In the genomic region with DNA sequence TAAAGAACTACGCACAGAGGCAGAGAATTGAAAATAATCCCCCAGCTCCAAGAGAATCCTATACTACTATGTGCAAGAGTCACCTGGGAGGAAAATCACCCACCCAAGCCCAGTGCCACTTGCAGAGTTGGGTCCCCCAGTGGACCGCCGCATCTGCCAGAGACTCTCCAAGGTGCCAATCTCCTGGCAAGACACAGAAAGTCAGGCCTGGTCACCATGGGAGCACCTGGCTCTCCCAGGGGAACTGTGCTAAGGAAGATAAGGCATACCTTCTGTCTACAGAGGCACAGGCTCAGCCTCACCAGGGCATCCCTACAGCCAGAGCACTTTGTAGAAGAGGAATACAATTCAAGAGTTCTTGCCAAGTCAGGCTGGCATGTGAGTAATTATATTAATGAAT, we compare ENCODE assay signal across 19 mouse cellular contexts. TPM values are rescaled to one million over a fixed set of nuclear protein-coding genes. Genes with fewer than 3 reads are reported as not detected.
A peak's percentile ranks its signal among the peaks of the same experiment; 100 is the strongest.
DNase-seq lines count a peak whose midpoint lies in the region; ATAC-seq and TF ChIP-seq lines count a peak whose summit lies in the region.
"Had no signal": no experiment of that assay in that cellular context is flagged by ENCODE, and none has a peak within 500 bp of the region (broad histone marks: within the 10 kb centered on the region; RNA-seq: fewer than 3 reads in every experiment).

No protein-coding gene starts in this region.

- TF ChIP-seq POLR2A in cortical plate, adult 2 months (IDR thresholded peaks at IDR 0.05; ENCODE audit: extremely low read depth, insufficient read depth, low read length): no peak

- H3K4me2 ChIP-seq in forebrain, embryonic 16.5 days (ENCODE audit: low read length): peak overlapping the region; percentile 27; the same call in 1 of the 2 replicates
- H3K4me2 ChIP-seq in forebrain, embryonic 13.5 days: no peak overlapping the region
- no peak overlapping the region for H3K4me2 ChIP-seq in intestine, postnatal 0 days (replicated peaks; ENCODE audit: low read depth)
- H3K4me2 ChIP-seq: heart, embryonic 12.5 days; hindbrain, embryonic 14.5 days had no signal

- no peak overlapping the region for H3K9ac ChIP-seq in forebrain, embryonic 16.5 days (replicated peaks; ENCODE audit: low read depth, low read length)
- H3K9ac ChIP-seq in forebrain, embryonic 13.5 days: no peak overlapping the region
- no peak overlapping the region for H3K9ac ChIP-seq in intestine, postnatal 0 days (ENCODE audit: low read depth, low read length)
- H3K9ac ChIP-seq: heart, embryonic 12.5 days; hindbrain, embryonic 14.5 days had no signal

- 82% methylated on average over 3 of the region's 3 CpGs for WGBS in forebrain, embryonic 16.5 days
- 95% methylated on average over 3 of the region's 3 CpGs for WGBS in forebrain, embryonic 13.5 days
- WGBS in intestine, postnatal 0 days: 90% methylated on average over 3 of the region's 3 CpGs

- no peaks in the 10 kb centered on the region for H3K27me3 ChIP-seq in forebrain, embryonic 16.5 days (replicated peaks; ENCODE audit: control insufficient read depth, insufficient read depth, low read length)
- H3K27me3 ChIP-seq in forebrain, embryonic 13.5 days: peaks cover 9% of the 10 kb centered on the region
- H3K27me3 ChIP-seq in intestine, postnatal 0 days (replicated peaks; ENCODE audit: control insufficient read depth, insufficient read depth, low read length): peaks cover 7% of the 10 kb centered on the region; the same call in 1 of the 2 replicates
- H3K27me3 ChIP-seq: Patski had no signal

- intact Hi-C loops in left cerebral cortex, adult 2 months (cut with DNase I): no loop called here

- no peak overlapping the region for H3K4me3 ChIP-seq in forebrain, embryonic 16.5 days (replicated peaks; ENCODE audit: low read length)
- no peak overlapping the region for H3K4me3 ChIP-seq in forebrain, embryonic 13.5 days
- no peak overlapping the region for H3K4me3 ChIP-seq in left cerebral cortex, adult 2 months
- H3K4me3 ChIP-seq in cortical plate, adult 2 months (ENCODE audit: insufficient read depth, low read length): no peak overlapping the region
- H3K4me3 ChIP-seq in intestine, postnatal 0 days (ENCODE audit: low read depth, low read length): no peak overlapping the region
- H3K4me3 ChIP-seq: erythroblast, embryonic 14.5 days; heart, embryonic 12.5 days; hindbrain, embryonic 10.5 days had no signal

- peaks cover 6% of the 10 kb centered on the region; the same call in 1 of the 2 replicates for H3K36me3 ChIP-seq in forebrain, embryonic 16.5 days (ENCODE audit: control insufficient read depth, insufficient read depth)
- H3K36me3 ChIP-seq in forebrain, embryonic 13.5 days (ENCODE audit: poor library complexity, severe bottlenecking): peaks cover 64% of the 10 kb centered on the region
- H3K36me3 ChIP-seq in intestine, postnatal 0 days (ENCODE audit: control insufficient read depth, insufficient read depth): no peaks in the 10 kb centered on the region
- H3K36me3 ChIP-seq: heart, embryonic 12.5 days; hindbrain, embryonic 10.5 days had no signal

- H3K4me1 ChIP-seq in forebrain, embryonic 16.5 days (replicated peaks; ENCODE audit: control insufficient read depth, insufficient read depth, low read length): peaks cover 53% of the 10 kb centered on the region
- peaks cover 40% of the 10 kb centered on the region for H3K4me1 ChIP-seq in forebrain, embryonic 13.5 days
- H3K4me1 ChIP-seq in cortical plate, adult 2 months (ENCODE audit: control insufficient read depth, insufficient read depth, low read length): peaks cover 19% of the 10 kb centered on the region
- no peaks in the 10 kb centered on the region; the same call in 1 of the 2 replicates for H3K4me1 ChIP-seq in intestine, postnatal 0 days (replicated peaks; ENCODE audit: control insufficient read depth, insufficient read depth, low read length)

- no peak for TF ChIP-seq CTCF in left cerebral cortex, adult 2 months (IDR thresholded peaks at IDR 0.05)
- TF ChIP-seq CTCF in cortical plate, adult 2 months (IDR thresholded peaks at IDR 0.05; ENCODE audit: extremely low read depth, insufficient read depth, low read length): no peak
- no peak for TF ChIP-seq CTCF in intestine, postnatal 0 days (IDR thresholded peaks at IDR 0.05; ENCODE audit: low read depth)

- H3K9me3 ChIP-seq in forebrain, embryonic 16.5 days (ENCODE audit: control insufficient read depth, low read length): no peaks in the 10 kb centered on the region
- H3K9me3 ChIP-seq in forebrain, embryonic 13.5 days (replicated peaks): no peaks in the 10 kb centered on the region
- no peaks in the 10 kb centered on the region for H3K9me3 ChIP-seq in intestine, postnatal 0 days (ENCODE audit: control insufficient read depth)
- H3K9me3 ChIP-seq: heart, embryonic 12.5 days; hindbrain, embryonic 10.5 days had no signal

- DNase-seq in cerebellum, adult 9-10 months: peak; percentile 60
- no peak for DNase-seq in cerebellum, postnatal 10 days
- no peak for DNase-seq in left cerebral cortex, adult 2 months (ENCODE audit: extremely low spot score in 1 of 2, low spot score in 2 of 2)
- no peak for DNase-seq in left cerebral cortex, adult 8-10 months (ENCODE audit: low spot score in 2 of 2)
- DNase-seq: adrenal gland, postnatal 14 days; cerebellum, postnatal 14 days; gastrocnemius, postnatal 14 days; kidney, adult 8-10 months had no signal

- no peak for ATAC-seq in forebrain, embryonic 16.5 days
- no peak for ATAC-seq in forebrain, embryonic 13.5 days
- no peak for ATAC-seq in intestine, postnatal 0 days
- ATAC-seq: activated CD4-positive, CD25-positive, alpha-beta regulatory T cell, adult 4 months; intestine, embryonic 16.5 days; Patski had no signal

- no peak overlapping the region for H3K27ac ChIP-seq in forebrain, embryonic 16.5 days (ENCODE audit: low read length)
- H3K27ac ChIP-seq in forebrain, embryonic 13.5 days: no peak overlapping the region
- H3K27ac ChIP-seq in left cerebral cortex, adult 2 months: peak overlapping the region; percentile 76; the same call in 1 of the 2 replicates
- H3K27ac ChIP-seq in cortical plate, adult 2 months (ENCODE audit: insufficient read depth, low read length): peak overlapping the region; percentile 12; the same call in 1 of the 2 replicates
- no peak overlapping the region for H3K27ac ChIP-seq in intestine, postnatal 0 days (ENCODE audit: low read depth, low read length)
- H3K27ac ChIP-seq: hindbrain, embryonic 10.5 days; hindbrain, embryonic 14.5 days had no signal

RNA-seq across cellular contexts. Expression of a gene that starts 35.5 kb away (rescaled TPM):
- 2.0 and 2.2 TPM in 2 replicates for polyA plus RNA-seq in forebrain, embryonic 16.5 days (2015; fragmentation: Nextera tagmentation; extraction: Ambion mirVana)
- 3.7 and 3.8 TPM in 2 replicates for polyA plus RNA-seq in forebrain, embryonic 13.5 days (2015; fragmentation: Nextera tagmentation; extraction: Ambion mirVana)
- total RNA-seq in left cerebral cortex, adult 2 months (2021): not detected
- under 1 TPM in 1 of 4 experiments, not detected in 3; 0.55 TPM for total RNA-seq in left cerebral cortex, adult 8-10 months (2022)
- polyA plus RNA-seq in cortical plate, adult 2 months (2012; rRNA removed): 0.30 and 0.42 TPM in 2 replicates
- polyA plus RNA-seq in intestine, postnatal 0 days (2015; fragmentation: Nextera tagmentation; extraction: Ambion mirVana): 1.0 and 1.5 TPM in 2 replicates

RNA-seq across cellular contexts. Expression of a gene that starts 41.8 kb away (rescaled TPM):
- polyA plus RNA-seq in forebrain, embryonic 16.5 days (2015; fragmentation: Nextera tagmentation; extraction: Ambion mirVana): 440 and 546 TPM in 2 replicates
- 127 and 145 TPM in 2 replicates for polyA plus RNA-seq in forebrain, embryonic 13.5 days (2015; fragmentation: Nextera tagmentation; extraction: Ambion mirVana)
- total RNA-seq in left cerebral cortex, adult 2 months (2021): 100 to 1,000 TPM; 347 to 350 TPM
- 100 to 1,000 TPM; 352 to 438 (median 370) TPM for total RNA-seq in left cerebral cortex, adult 8-10 months (2022)
- 82.8 and 89.1 TPM in 2 replicates for polyA plus RNA-seq in cortical plate, adult 2 months (2012; rRNA removed)
- 11.2 and 12.0 TPM in 2 replicates for polyA plus RNA-seq in intestine, postnatal 0 days (2015; fragmentation: Nextera tagmentation; extraction: Ambion mirVana)

RNA-seq across cellular contexts. Expression of a gene that starts 57.1 kb away (rescaled TPM):
- 2.6 and 2.9 TPM in 2 replicates for polyA plus RNA-seq in forebrain, embryonic 16.5 days (2015; fragmentation: Nextera tagmentation; extraction: Ambion mirVana)
- polyA plus RNA-seq in forebrain, embryonic 13.5 days (2015; fragmentation: Nextera tagmentation; extraction: Ambion mirVana): 1.9 and 2.1 TPM in 2 replicates
- 1 to 10 TPM; 1.6 to 2.6 TPM for total RNA-seq in left cerebral cortex, adult 2 months (2021)
- total RNA-seq in left cerebral cortex, adult 8-10 months (2022): 1 to 10 TPM; 2.2 to 4.5 (median 3.4) TPM
- 3.3 and 3.4 TPM in 2 replicates for polyA plus RNA-seq in cortical plate, adult 2 months (2012; rRNA removed)
- 3.5 and 3.9 TPM in 2 replicates for polyA plus RNA-seq in intestine, postnatal 0 days (2015; fragmentation: Nextera tagmentation; extraction: Ambion mirVana)

Comparison
In these comparisons a context has a peak if more than half of its experiments do, and no peak if none do; other contexts are left out.
1. H3K27ac ChIP-seq: peak in left cerebral cortex, adult 2 months (single experiment) and cortical plate, adult 2 months (single experiment); none in forebrain, embryonic 16.5 days (single experiment), forebrain, embryonic 13.5 days (single experiment) and intestine, postnatal 0 days (single experiment).